Mouse (Mus musculus) midbrain, embryonic 16.5 days (tissue): ENCODE measurements at regions not wholly inside any gene's neighbourhood (a gene's known extent, or its start where the extent isn't known, plus 50 kb on each side); places are given as distances from the start of the nearest gene placed in this dataset.
A peak's percentile ranks its signal among the peaks of the same experiment; 100 is the strongest.

Source experiments
- ATAC-seq: fragments of 200-750 bp; cut with Nextera tagmentation; 2 replicates; pipeline ENCODE4 v1.8.0; 2017; ENCODE audit warnings: moderate TSS enrichment
- H3K27ac ChIP-seq: fragments of 300-500 bp; sonication (generic); 2 replicates; pipeline ENCODE4 v1.5.1; 2014; ENCODE audit warnings: mild to moderate bottlenecking, low read length, mixed read lengths
- H3K27me3 ChIP-seq: fragments of 300-500 bp; sonication (generic); 2 replicates; pipeline ENCODE4 v1.6.1; 2014; ENCODE audit warnings: low read depth, low read length, mixed read lengths; ENCODE audit not compliant: control insufficient read depth, insufficient read depth
- H3K36me3 ChIP-seq: fragments of 300-500 bp; sonication (generic); 2 replicates; pipeline ENCODE4 v1.6.1; 2014; ENCODE audit warnings: mild to moderate bottlenecking, low read length, moderate library complexity, mixed read lengths; ENCODE audit not compliant: control insufficient read depth, insufficient read depth
- H3K4me1 ChIP-seq: fragments of 300-500 bp; sonication (generic); 2 replicates; pipeline ENCODE4 v1.6.1; 2014; ENCODE audit warnings: mild to moderate bottlenecking, low read length, mixed read lengths; ENCODE audit not compliant: control insufficient read depth, insufficient read depth
- H3K4me2 ChIP-seq: fragments of 300-500 bp; sonication (generic); 2 replicates; pipeline ENCODE4 v1.6.1; 2014; ENCODE audit warnings: mild to moderate bottlenecking, low read length, mixed read lengths
- H3K4me3 ChIP-seq: fragments of 300-500 bp; sonication (generic); 2 replicates; pipeline ENCODE4 v1.5.1; 2014; ENCODE audit warnings: low read depth, mild to moderate bottlenecking, low read length, moderate library complexity, mixed read lengths
- H3K9ac ChIP-seq: fragments of 300-500 bp; sonication (generic); 2 replicates; pipeline ENCODE4 v1.6.1; 2014; ENCODE audit warnings: low read depth, low read length, mixed read lengths
- H3K9me3 ChIP-seq: fragments of 300-500 bp; sonication (generic); replicated peaks from 2 replicates; pipeline ENCODE4 v1.6.1; 2014; ENCODE audit warnings: mild to moderate bottlenecking, low read length, mixed read lengths; ENCODE audit not compliant: control insufficient read depth, poor library complexity, severe bottlenecking
- WGBS: fragments of 180-500 bp; shearing (Covaris S2); extraction: QIAGEN DNeasy Blood & Tissue Kit; methylation state at CpG from one replicate; pipeline ENCODE4 v1.1.7; 2014; 5-methylcytosine and 5-hydroxymethylcytosine counted together

DNA sequence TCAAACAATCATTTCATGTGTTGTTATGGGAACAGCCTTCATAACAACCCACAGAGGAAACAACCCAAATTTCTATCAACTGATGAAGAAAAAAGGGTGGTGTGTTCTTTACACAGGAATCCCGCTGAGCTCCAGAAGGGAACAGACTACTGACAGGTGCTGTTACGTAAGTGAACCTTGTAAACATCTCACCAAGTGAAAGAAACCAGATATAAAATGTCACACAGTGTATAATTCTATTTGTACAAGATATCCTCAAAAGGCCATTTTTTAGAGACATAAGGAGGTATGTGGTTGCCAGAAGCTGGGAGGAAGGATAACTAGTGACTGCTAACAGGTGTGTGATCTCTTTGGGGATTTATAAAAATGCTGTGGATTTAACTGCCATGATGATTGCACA lies 119.9 kb downstream of the Plod2 start:
- no peak overlapping the region for H3K27ac ChIP-seq
- no peaks in the 10 kb centered on the region for H3K27me3 ChIP-seq
- H3K36me3 ChIP-seq = no peaks in the 10 kb centered on the region
- H3K4me1 ChIP-seq = no peaks in the 10 kb centered on the region
- H3K9me3 ChIP-seq = no peaks in the 10 kb centered on the region
- 90% methylated on average over 2 of the region's 2 CpGs for WGBS
- H3K9ac ChIP-seq = no peak overlapping the region
- H3K4me2 ChIP-seq = no peak overlapping the region
- no peak overlapping the region for H3K4me3 ChIP-seq
- no peak for ATAC-seq

DNA sequence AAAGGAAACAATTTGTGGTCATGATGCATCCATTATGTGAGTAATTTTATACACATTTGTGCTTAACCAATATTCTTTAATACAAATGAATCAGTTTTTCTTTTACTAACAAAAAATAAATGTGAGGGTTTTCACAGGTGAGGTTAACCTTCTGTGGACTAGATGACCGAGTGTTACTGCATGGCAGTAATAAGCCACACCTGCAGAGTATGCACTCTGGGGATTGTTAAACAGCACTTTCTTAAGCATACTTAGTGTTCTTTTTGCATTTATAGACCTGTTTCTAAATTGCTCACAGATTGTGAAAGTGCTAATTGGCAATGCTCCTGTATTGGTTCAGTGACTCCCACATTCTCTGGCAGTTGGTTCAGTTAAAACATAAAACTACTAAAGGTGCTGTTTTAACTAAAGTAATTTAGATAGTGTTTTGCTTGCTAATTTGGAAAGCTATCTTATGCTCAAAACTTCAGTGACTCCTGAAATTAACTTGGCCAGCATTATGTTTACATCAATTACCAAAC lies 125.4 kb downstream of the Plod2 start:
- Histone ChIP-seq H3K4me1 (no peaks in the 10 kb centered on the region), H3K27ac (no peak overlapping the region), H3K9me3 (no peaks in the 10 kb centered on the region), H3K4me3 (no peak overlapping the region), H3K4me2 (no peak overlapping the region), H3K27me3 (no peaks in the 10 kb centered on the region), H3K36me3 (no peaks in the 10 kb centered on the region), H3K9ac (no peak overlapping the region)
- 94% methylated on average over 1 of the region's 1 CpGs for WGBS
- no peak for ATAC-seq

DNA sequence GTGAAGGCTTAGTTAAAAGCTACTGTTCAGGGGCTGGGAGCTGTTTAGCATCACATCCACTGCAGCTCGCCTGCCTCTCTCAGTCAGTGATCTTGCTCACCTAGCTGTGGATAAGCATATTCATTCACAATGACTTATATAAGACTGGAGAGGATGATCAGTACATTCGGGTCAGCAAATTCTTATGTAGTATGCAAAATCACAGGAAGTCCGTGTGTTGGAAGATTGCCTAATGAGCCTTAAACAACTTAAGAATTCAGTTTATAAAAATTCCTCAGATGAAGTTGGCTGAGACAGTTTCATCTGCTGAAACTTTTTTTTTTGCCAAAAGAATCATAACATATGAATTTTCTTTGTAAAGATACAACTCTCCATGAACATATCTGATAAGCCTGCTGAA lies 129.9 kb downstream of the Plod2 start:
- Histone ChIP-seq H3K4me3 (no peak overlapping the region), H3K27me3 (no peaks in the 10 kb centered on the region), H3K9ac (no peak overlapping the region), H3K27ac (no peak overlapping the region), H3K36me3 (no peaks in the 10 kb centered on the region), H3K4me2 (no peak overlapping the region), H3K4me1 (no peaks in the 10 kb centered on the region), H3K9me3 (no peaks in the 10 kb centered on the region)
- 84% methylated on average over 3 of the region's 3 CpGs for WGBS
- no peak for ATAC-seq

DNA sequence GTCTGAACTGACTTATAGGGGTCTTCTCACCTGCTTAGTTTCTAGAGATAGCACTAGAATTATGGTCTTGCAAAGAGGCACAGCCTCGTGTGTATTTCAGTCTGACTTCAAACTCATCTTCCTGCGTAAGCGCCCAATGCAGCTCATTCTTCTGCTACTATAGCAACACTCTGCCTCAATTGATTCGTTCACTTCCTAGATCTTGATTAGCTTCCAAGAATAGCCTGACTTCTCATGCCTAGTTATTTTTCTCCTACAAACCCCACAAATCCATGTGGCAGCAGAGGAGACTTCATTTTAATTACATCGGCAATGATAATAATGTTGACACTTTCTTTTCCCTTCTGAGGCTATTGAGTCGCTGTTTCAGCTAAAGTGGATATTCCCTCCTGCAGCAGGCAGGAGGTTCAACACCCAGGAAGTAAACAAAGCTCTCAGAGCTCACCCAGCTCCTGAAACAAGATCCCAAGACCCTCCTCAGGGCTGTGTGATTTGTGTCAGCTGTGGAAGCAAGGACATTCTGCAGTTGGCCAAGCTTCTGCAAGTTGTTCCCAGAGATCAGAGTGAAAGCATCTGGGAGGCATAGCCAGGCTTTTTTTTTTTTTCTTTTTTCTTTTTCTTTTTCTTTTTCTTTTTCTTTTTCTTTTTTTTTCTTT lies 152.5 kb downstream of the Plod2 start:
- 58% methylated on average over 6 of the region's 6 CpGs for WGBS
- Histone ChIP-seq H3K27ac (no peak overlapping the region), H3K4me1 (no peaks in the 10 kb centered on the region), H3K4me3 (no peak overlapping the region), H3K4me2 (no peak overlapping the region), H3K9ac (no peak overlapping the region), H3K36me3 (no peaks in the 10 kb centered on the region), H3K27me3 (no peaks in the 10 kb centered on the region), H3K9me3 (no peaks in the 10 kb centered on the region)
- ATAC-seq = no peak

DNA sequence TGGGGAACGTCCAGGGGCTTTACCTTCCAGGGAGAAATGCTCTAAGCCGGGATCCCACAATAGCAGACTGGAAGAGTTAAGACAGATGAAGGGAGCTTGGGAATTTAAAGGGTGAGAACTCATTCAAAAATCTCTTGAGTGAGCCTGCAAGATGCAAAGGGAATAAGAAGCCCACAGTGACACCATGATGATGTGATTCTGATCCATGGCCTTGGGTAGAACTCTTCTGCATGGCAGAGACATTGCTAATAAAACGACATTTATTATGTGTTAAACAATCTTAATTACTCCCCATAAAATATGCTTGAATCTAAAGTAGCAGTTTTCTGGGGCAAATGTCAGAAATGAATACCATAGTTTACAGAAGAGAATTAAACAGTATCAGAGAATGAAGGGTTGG lies 155.9 kb downstream of the Plod2 start:
- Histone ChIP-seq H3K4me1 (no peaks in the 10 kb centered on the region), H3K4me2 (no peak overlapping the region), H3K9me3 (no peaks in the 10 kb centered on the region), H3K27me3 (no peaks in the 10 kb centered on the region), H3K4me3 (no peak overlapping the region), H3K27ac (no peak overlapping the region), H3K36me3 (no peaks in the 10 kb centered on the region), H3K9ac (no peak overlapping the region)
- no peak for ATAC-seq
- WGBS = 47% methylated on average over 3 of the region's 3 CpGs

DNA sequence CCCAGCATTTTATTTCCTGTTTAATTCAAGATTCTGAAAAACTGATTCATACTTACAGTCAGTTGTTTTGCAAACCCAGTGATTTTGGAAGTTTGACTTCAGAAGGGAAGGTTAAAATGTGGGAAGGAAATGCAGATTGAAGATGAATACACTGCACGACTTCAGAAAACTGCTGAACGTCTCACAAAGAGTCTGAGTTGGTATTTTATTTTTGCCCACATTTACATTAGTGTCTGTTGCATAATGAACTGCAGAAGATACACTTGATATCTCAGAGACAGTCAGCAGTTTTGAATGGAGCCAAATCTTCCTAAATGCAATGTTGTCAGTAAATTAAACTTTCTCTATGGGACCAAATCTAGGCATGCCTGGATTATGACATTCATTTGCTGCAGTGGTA lies 162.7 kb downstream of the Plod2 start:
- WGBS = 86% methylated on average over 2 of the region's 2 CpGs
- H3K9ac ChIP-seq = no peak overlapping the region

DNA sequence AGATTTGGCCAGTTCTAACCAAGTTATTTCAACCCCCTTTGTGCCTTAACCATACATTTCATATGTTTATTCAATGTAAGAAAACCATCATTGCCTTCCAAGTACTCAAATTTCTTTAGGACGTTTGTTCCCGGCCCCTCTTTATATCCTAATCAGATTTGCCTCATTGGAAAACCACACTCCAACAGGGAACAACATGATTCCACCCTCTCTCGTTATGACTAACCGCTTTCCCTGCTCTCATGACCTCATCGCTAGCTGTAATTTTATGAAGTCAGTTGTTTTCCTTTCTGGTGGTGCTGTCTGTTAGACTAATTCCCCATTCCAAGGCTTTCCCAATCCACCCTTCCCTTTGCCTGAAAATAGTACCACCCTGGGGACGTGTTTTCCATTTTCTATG lies 165.0 kb downstream of the Plod2 start:
- WGBS = 81% methylated on average over 6 of the region's 6 CpGs
- H3K4me3 ChIP-seq = no peak overlapping the region
- no peaks in the 10 kb centered on the region for H3K27me3 ChIP-seq
- no peak overlapping the region for H3K9ac ChIP-seq
- no peak overlapping the region for H3K27ac ChIP-seq
- no peaks in the 10 kb centered on the region for H3K4me1 ChIP-seq
- H3K36me3 ChIP-seq = no peaks in the 10 kb centered on the region
- H3K9me3 ChIP-seq = no peaks in the 10 kb centered on the region
- H3K4me2 ChIP-seq = no peak overlapping the region
- ATAC-seq = no peak

More for the DNA sequence above, 162.7 kb downstream of the Plod2 start:
- Histone ChIP-seq H3K27ac (no peak overlapping the region), H3K9me3 (no peaks in the 10 kb centered on the region), H3K4me3 (no peak overlapping the region), H3K4me1 (no peaks in the 10 kb centered on the region), H3K4me2 (no peak overlapping the region), H3K27me3 (no peaks in the 10 kb centered on the region), H3K36me3 (no peaks in the 10 kb centered on the region)
- no peak for ATAC-seq

DNA sequence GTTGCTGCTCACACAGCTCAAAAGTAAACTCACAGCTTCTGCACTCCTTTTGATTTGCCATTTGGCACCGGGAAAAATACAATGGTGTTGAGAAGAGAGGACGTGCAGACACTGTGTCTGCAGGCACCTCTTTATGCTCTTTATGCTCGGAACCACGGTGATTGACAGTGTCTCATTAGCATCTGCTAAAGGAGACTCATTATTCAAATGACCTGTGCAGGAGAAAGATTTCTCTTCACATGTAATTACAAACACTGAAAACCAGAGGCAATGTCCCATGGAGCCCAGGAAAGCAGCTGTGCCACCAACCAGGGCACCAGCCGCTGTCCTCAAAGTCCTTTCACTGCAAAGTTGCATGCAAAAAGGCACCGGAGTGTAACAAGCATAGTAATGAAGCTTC lies 175.2 kb downstream of the Plod2 start:
- H3K4me3 ChIP-seq = no peak overlapping the region
- 0 out of 2 replicates have a peak overlapping the region, but pooled peaks have one; percentile 1 for H3K4me2 ChIP-seq
- no peak overlapping the region for H3K9ac ChIP-seq
- H3K27ac ChIP-seq = peak overlapping the region; percentile 2; the same call in 1 of the 2 replicates
- H3K4me1 ChIP-seq = peaks cover 6% of the 10 kb centered on the region; the same call in 1 of the 2 replicates
- 17% methylated on average over 6 of the region's 6 CpGs for WGBS
- H3K36me3 ChIP-seq = no peaks in the 10 kb centered on the region
- no peaks in the 10 kb centered on the region for H3K27me3 ChIP-seq
- no peaks in the 10 kb centered on the region for H3K9me3 ChIP-seq
- peak; percentile 87 for ATAC-seq

DNA sequence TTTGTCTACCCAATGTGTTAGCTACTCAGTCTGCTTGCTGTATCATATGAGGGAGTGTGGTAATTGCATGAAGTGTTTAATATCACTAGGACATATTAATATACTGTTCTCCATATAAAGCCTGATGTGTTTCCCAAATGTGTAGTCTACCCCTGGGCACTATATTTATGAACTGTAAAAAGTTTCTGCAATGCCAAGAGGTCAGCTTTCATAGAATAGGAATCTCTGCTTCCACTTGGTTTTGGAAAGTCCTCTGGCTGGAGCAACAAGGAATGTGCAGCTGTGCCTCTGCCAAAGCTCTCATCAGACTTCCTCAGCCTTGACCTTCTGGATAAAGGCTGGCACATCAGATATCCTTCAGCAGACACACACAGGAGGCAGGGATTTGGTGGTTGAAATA lies 176.3 kb downstream of the Plod2 start:
- peaks cover 6% of the 10 kb centered on the region; the same call in 1 of the 2 replicates for H3K4me1 ChIP-seq
- no peaks in the 10 kb centered on the region for H3K27me3 ChIP-seq
- no peak overlapping the region for H3K4me3 ChIP-seq
- H3K36me3 ChIP-seq = no peaks in the 10 kb centered on the region
- H3K9me3 ChIP-seq = no peaks in the 10 kb centered on the region
- no peak overlapping the region for H3K27ac ChIP-seq
- H3K4me2 ChIP-seq = no peak overlapping the region
- H3K9ac ChIP-seq = no peak overlapping the region
- no peak for ATAC-seq
